Mouse (Mus musculus): ENCODE data around the gene Armc7. TPM values are rescaled to one million over a fixed set of nuclear protein-coding genes. Genes with fewer than 3 reads are reported as not detected.
A peak's percentile ranks its signal among the peaks of the same experiment; 100 is the strongest.
"Not testable (repeated sequence)": the region's sequence is repeated elsewhere in the genome, so short reads cannot be mapped to it uniquely, and the experiment has no call there.

Gene Armc7
- total and polyA plus RNA-seq, 3 experiments: 1.9 to 3.3 (median 2.7) TPM

DNA sequence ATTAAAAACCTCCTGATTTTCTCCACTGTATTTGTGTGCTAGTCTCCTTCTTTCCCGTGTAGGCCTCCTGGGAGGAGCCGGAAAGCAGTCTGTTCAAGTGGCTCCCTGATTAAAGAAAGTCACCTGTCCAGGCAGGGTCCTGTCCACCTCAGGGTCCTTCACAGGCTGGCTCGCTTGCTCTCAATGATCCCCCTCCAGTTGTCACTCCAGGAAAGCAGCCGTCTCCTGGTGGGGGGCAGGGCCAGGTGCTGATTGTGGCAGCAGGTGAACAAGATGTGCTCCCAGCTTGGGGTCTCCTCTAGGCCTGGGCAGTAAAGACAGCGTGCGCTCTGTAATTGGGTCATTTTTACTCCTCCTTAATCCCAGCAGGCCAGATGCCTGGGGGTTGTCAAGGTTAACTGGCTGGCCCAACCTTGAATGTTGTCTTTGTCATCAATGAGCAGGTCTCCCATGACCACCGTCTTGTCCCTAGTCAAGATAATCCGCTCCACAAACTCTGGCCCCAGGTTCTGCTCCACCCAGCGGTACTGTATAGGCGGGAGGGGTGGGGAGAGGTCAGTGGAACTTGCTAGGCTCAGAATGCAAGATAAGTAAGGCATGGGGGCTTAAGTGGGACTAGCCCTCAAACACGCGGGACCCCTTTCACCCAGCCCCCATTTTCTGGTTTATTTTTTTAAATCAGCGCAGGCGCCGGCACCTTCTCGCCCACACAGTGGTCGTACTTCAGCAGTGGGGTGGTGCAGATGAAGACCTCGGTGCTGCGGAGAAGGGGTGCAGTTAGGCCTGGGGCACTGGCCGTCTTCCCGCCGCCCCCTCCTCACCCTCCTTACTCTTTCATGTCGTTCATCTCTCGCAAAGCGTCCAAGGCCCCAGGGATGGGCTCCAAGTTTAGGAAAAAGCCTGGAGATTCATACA is 15.2 kb downstream of the Armc7 start:
- intact Hi-C loops (cut with DNase I): loop anchor here (2.0 to 5.0 kb wide), 3 partner anchors 22 to 122 kb away; partner anchors contain the start of gene Mif4gd
- DNase-seq: no peak
- Histone ChIP-seq H3K79me2 (replicated peaks; ENCODE audit: control insufficient read depth, insufficient read depth, low read length) (no peaks in the 10 kb centered on the region), H3K9ac (ENCODE audit: low read depth, low read length) (peak overlapping the region; percentile 42; the same call in 1 of the 2 replicates), H3K27me3 (ENCODE audit: control insufficient read depth, insufficient read depth, low read length) (no peaks in the 10 kb centered on the region), H3K36me3 (ENCODE audit: control insufficient read depth, insufficient read depth, low read length) (no peaks in the 10 kb centered on the region), H3K27ac (peak overlapping the region; percentile 38; the same call in 1 of the 2 replicates), H3K4me3 (peak overlapping the region; percentile 79), H3K4me1 (ENCODE audit: control insufficient read depth, insufficient read depth, low read length) (peaks cover 2% of the 10 kb centered on the region)
- no peak for TF ChIP-seq POLR2A (IDR thresholded peaks at IDR 0.05; ENCODE audit: insufficient read depth, low read depth, low read length)
- WGBS: 42% methylated on average over 25 of the region's 25 CpGs

DNA sequence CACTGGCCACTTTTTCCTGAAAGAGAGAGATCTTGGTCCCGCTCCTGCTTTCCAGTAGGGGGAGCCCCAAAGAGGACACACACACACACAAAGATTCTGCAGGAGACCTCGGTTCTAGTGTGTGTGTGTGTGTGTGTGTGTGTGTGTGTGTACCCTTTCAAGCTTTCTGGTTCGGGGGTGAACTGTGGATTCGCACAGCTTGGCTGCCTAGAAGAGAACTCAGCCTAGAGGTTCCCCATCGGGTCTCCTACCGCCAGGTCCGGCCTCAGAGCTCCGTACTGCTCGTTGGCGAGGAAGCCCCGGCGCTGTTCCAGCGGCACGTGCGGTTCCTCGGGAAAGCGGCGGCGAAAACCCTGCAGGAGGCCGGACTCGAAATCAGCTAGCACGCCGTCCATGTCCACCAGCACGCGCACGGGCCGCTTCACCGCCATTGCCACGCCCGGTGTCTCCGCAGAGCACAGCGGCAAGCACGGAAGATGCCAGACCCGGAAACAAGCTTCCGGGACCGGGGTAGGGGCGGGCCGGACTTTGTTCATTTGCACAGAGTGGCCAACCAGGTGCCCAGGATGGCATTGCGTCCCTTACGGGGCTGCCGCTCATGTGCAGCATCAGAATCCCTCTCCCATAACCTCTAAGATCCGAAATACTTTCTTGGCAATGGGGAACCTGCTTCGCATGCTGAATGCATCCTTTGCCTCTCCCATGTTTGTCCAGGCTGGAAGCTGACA is 16.1 kb downstream of the Armc7 start, which contains the start of gene Nt5c:
Gene Nt5c (minus strand): TSS at position 507 of the 728 bp plus-strand sequence.
- TF ChIP-seq EP300 (IDR thresholded peaks at IDR 0.05; ENCODE audit: insufficient read depth, low read depth, low read length) (no peak), POLR2A (IDR thresholded peaks at IDR 0.05; ENCODE audit: insufficient read depth, low read depth, low read length) (peak; percentile 66), CTCF (IDR thresholded peaks at IDR 0.05) (peak; percentile 88)
- Histone ChIP-seq H3K27me3 (ENCODE audit: control insufficient read depth, insufficient read depth, low read length) (no peaks in the 10 kb centered on the region), H3K9ac (ENCODE audit: low read depth, low read length) (peak within 1 kb of the TSS; percentile 82), H3K27ac (peak within 1 kb of the TSS; percentile 38), H3K36me3 (ENCODE audit: control insufficient read depth, insufficient read depth, low read length) (no peaks in the 10 kb centered on the region), H3K79me2 (replicated peaks; ENCODE audit: control insufficient read depth, insufficient read depth, low read length) (no peaks in the 10 kb centered on the region), H3K4me3 (peak within 1 kb of the TSS; percentile 79), H3K4me1 (ENCODE audit: control insufficient read depth, insufficient read depth, low read length) (peaks cover 2% of the 10 kb centered on the region)
- WGBS: under 1% methylated on average over 43 of the region's 43 CpGs
- DNase-seq: peak; percentile 86 to 89
- intact Hi-C loops (cut with DNase I): loop anchor here (2.0 to 5.0 kb wide), 3 partner anchors 21 to 121 kb away; partner anchors contain the start of gene Mif4gd

DNA sequence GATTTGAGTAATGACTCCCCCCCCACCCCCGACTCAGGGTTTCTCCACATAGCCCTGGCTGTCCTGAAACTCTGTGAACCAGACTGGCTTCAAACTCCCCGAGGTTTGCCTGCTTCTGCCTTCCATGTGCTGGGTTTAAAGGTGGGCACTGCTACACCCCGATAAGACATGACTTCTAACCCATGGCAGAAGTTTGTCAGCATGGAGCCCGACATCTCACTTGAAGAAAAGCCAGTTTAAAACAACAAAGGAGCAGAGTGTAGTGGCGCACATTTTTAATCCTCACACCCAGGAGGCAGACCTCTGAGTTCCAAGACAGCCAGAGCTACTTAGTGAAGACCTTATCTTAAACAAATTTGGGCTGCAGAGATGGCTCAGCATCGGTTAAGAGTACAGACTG is 16.9 kb downstream of the Armc7 start:
- Histone ChIP-seq H3K36me3 (ENCODE audit: control insufficient read depth, insufficient read depth, low read length) (no peaks in the 10 kb centered on the region), H3K27me3 (ENCODE audit: control insufficient read depth, insufficient read depth, low read length) (no peaks in the 10 kb centered on the region), H3K79me2 (replicated peaks; ENCODE audit: control insufficient read depth, insufficient read depth, low read length) (no peaks in the 10 kb centered on the region), H3K4me3 (peak overlapping the region; percentile 79), H3K27ac (peak overlapping the region; percentile 38; the same call in 1 of the 2 replicates), H3K4me1 (ENCODE audit: control insufficient read depth, insufficient read depth, low read length) (peaks cover 2% of the 10 kb centered on the region), H3K9ac (ENCODE audit: low read depth, low read length) (no peak overlapping the region; the same call in 1 of the 2 replicates)
- 30% methylated on average over 6 of the region's 6 CpGs for WGBS
- no peak for TF ChIP-seq EP300 (IDR thresholded peaks at IDR 0.05; ENCODE audit: insufficient read depth, low read depth, low read length)
- TF ChIP-seq CTCF (IDR thresholded peaks at IDR 0.05): no peak
- TF ChIP-seq POLR2A (IDR thresholded peaks at IDR 0.05; ENCODE audit: insufficient read depth, low read depth, low read length): no peak
- intact Hi-C loops (cut with DNase I): loop anchor here (5.0 kb wide), 1 partner anchor 120 kb away; the partner anchor contains the start of gene Mif4gd
- no peak for DNase-seq

DNA sequence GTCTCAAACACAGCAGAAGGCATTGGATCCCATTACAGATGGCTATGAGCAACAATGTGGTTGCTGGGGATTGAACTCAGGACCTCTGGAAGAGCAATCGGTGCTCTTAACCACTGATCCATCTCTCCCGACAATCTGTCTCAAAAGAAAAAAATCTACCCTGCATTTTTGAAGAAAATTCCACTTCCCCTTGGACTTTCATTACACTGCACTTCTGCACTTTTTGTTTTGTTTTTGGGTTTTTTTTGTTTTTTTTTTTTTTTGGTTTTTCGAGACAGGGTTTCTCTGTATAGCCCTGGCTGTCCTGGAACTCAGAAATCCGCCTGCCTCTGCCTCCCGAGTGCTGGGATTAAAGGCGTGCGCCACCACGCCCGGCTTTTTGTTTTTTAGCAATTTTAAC is 21.1 kb downstream of the Armc7 start:
- H3K36me3 ChIP-seq (ENCODE audit: control insufficient read depth, insufficient read depth, low read length); H3K27ac ChIP-seq; H3K4me1 ChIP-seq (ENCODE audit: control insufficient read depth, insufficient read depth, low read length); DNase-seq; intact Hi-C loops (cut with DNase I); H3K9ac ChIP-seq (ENCODE audit: low read depth, low read length); H3K79me2 ChIP-seq (replicated peaks; ENCODE audit: control insufficient read depth, insufficient read depth, low read length); H3K4me3 ChIP-seq; H3K27me3 ChIP-seq (ENCODE audit: control insufficient read depth, insufficient read depth, low read length): not testable (repeated sequence)
- WGBS: 86% methylated on average over 9 of the region's 9 CpGs

DNA sequence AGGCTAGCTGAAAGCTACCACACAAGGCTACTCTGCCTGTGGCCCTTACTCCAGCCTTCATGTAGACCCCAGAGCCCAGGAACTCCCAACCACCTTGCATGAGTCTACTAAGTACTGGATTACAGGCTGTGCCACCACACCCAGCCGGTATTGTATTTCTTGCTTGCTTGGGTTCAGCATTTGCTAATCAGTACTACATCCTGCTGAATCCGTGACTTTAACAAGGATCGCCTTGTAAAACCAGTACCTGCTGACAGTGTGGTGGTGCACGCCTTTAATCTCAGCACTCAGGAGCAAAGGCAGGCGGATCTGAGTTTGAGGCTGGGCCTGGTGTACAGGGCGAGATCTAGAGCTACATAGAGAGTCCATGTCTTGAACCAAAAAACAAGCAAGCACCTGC is 27.2 kb downstream of the Armc7 start:
- no peak overlapping the region for H3K9ac ChIP-seq (ENCODE audit: low read depth, low read length)
- DNase-seq: no peak
- no peak overlapping the region for H3K4me3 ChIP-seq
- H3K27me3 ChIP-seq (ENCODE audit: control insufficient read depth, insufficient read depth, low read length): no peaks in the 10 kb centered on the region
- H3K36me3 ChIP-seq (ENCODE audit: control insufficient read depth, insufficient read depth, low read length): no peaks in the 10 kb centered on the region; the same call in 1 of the 2 replicates
- intact Hi-C loops (cut with DNase I): no loop called here
- H3K27ac ChIP-seq: no peak overlapping the region
- TF ChIP-seq EP300 (IDR thresholded peaks at IDR 0.05; ENCODE audit: insufficient read depth, low read depth, low read length) (no peak), CTCF (IDR thresholded peaks at IDR 0.05) (no peak), POLR2A (IDR thresholded peaks at IDR 0.05; ENCODE audit: insufficient read depth, low read depth, low read length) (no peak)
- 0 out of 2 replicates have a peak, but pooled peaks cover 1% of the 10 kb centered on the region for H3K79me2 ChIP-seq (replicated peaks; ENCODE audit: control insufficient read depth, insufficient read depth, low read length)
- 90% methylated on average over 6 of the region's 6 CpGs for WGBS
- H3K4me1 ChIP-seq (ENCODE audit: control insufficient read depth, insufficient read depth, low read length): peaks cover 2% of the 10 kb centered on the region
